7 mouse cellular contexts compared by ENCODE assay signal in genomic region chr12:84875761-84876480, GRCm38 (mm10). TPM values are rescaled to one million over a fixed set of nuclear protein-coding genes. Genes with fewer than 3 reads are reported as not detected.
DNase-seq lines count a peak whose midpoint lies in the region; ATAC-seq and TF ChIP-seq lines count a peak whose summit lies in the region.

No protein-coding gene starts in this region.

- no peak overlapping the region for H3K9ac ChIP-seq in liver, adult 2 months (ENCODE audit: low read depth, low read length)
- H3K9ac ChIP-seq in heart, postnatal 0 days (replicated peaks; ENCODE audit: low read depth, low read length): no peak overlapping the region; the same call in 1 of the 2 replicates

- ATAC-seq in heart, postnatal 0 days (ENCODE audit: insufficient read depth, low read depth): peak; percentile 9; the same call in 1 of the 2 replicates

- no peak for TF ChIP-seq EP300 in heart, postnatal 0 days (IDR thresholded peaks at IDR 0.05; ENCODE audit: low read depth)

- 4% methylated on average over 59 of the region's 59 CpGs for WGBS in liver, adult 2 months
- WGBS in heart, postnatal 0 days: under 1% methylated on average over 59 of the region's 59 CpGs

- peak overlapping the region; percentile 72 for H3K4me2 ChIP-seq in heart, postnatal 0 days (ENCODE audit: low read depth, low read length)

- no peak for TF ChIP-seq CTCF in liver, adult 2 months (IDR thresholded peaks at IDR 0.05; ENCODE audit: low read depth, low read length)
- no peak for TF ChIP-seq CTCF in heart, postnatal 0 days (IDR thresholded peaks at IDR 0.05; ENCODE audit: low read depth)

- H3K36me3 ChIP-seq in liver, adult 2 months (ENCODE audit: control insufficient read depth, insufficient read depth, low read length): no peaks in the 10 kb centered on the region
- no peaks in the 10 kb centered on the region for H3K36me3 ChIP-seq in heart, postnatal 0 days (replicated peaks; ENCODE audit: control insufficient read depth, insufficient read depth, low read length)

- H3K27me3 ChIP-seq in liver, adult 2 months (ENCODE audit: control insufficient read depth, insufficient read depth, low read length): peaks cover 12% of the 10 kb centered on the region
- peaks cover 70% of the 10 kb centered on the region for H3K27me3 ChIP-seq in heart, postnatal 0 days (ENCODE audit: control insufficient read depth, insufficient read depth, low read length)

- peak overlapping the region; percentile 38; the same call in 1 of the 2 replicates for H3K4me3 ChIP-seq in liver, adult 2 months (ENCODE audit: insufficient read depth, low read depth, low read length)
- H3K4me3 ChIP-seq in heart, postnatal 0 days (ENCODE audit: low read depth, low read length): peak overlapping the region; percentile 52

- no peak overlapping the region for H3K27ac ChIP-seq in liver, adult 2 months (replicated peaks; ENCODE audit: insufficient read depth, low read depth, low read length)
- H3K27ac ChIP-seq in heart, postnatal 0 days (ENCODE audit: low read depth): no peak overlapping the region

- peaks cover 9% of the 10 kb centered on the region for H3K4me1 ChIP-seq in liver, adult 2 months (ENCODE audit: control insufficient read depth, insufficient read depth, low read length)
- no peaks in the 10 kb centered on the region for H3K4me1 ChIP-seq in heart, postnatal 0 days (ENCODE audit: control insufficient read depth, insufficient read depth)

- DNase-seq in liver, adult 2 months (ENCODE audit: extremely low read depth, low read depth, low spot score): no peak
- no peak for DNase-seq in liver
- DNase-seq in cerebellum, adult 9-11 months: peak; percentile 68
- no peak for DNase-seq in heart, postnatal 0 days (ENCODE audit: low spot score)
- peak; percentile 30 for DNase-seq in lung, postnatal 10 days
- no peak for DNase-seq in spleen, postnatal 36 days (ENCODE audit: low spot score in 2 of 2)
- DNase-seq in layer of hippocampus, adult 18-20 months (ENCODE audit: low spot score in 2 of 2): no peak

- no peak for TF ChIP-seq POLR2A in liver, adult 2 months (IDR thresholded peaks at IDR 0.05; ENCODE audit: extremely low read depth, insufficient read depth, low read length)

- H3K9me3 ChIP-seq in heart, postnatal 0 days (replicated peaks; ENCODE audit: control insufficient read depth, low read length): no peaks in the 10 kb centered on the region

- H3K79me2 ChIP-seq in liver, adult 2 months (ENCODE audit: control insufficient read depth, insufficient read depth, low read length): no peaks in the 10 kb centered on the region

RNA-seq across cellular contexts. Expression of gene Ltbp2, which starts 0.4 kb away (rescaled TPM):
- 0.65 and 1.0 TPM in 2 replicates for total RNA-seq in liver, adult 2 months (2014; rRNA removed)
- 0.77 and 1.7 TPM in 2 replicates for polyA plus RNA-seq in liver, adult 2 months (2012; rRNA removed)
- 7.8 and 8.1 TPM in 2 replicates for total RNA-seq in heart, postnatal 0 days (2014; rRNA removed; ENCODE audit: low replicate concordance)
- 1.1 and 1.2 TPM in 2 replicates for polyA plus RNA-seq in heart, postnatal 0 days (2015; fragmentation: Nextera tagmentation; extraction: Ambion mirVana)
- under 1 TPM; 0.27 to 0.43 TPM for total RNA-seq in layer of hippocampus, adult 18-20 months (2021)

Comparison
In these comparisons a context has a peak if more than half of its experiments do, and no peak if none do; other contexts are left out.
1. DNase-seq: peak in cerebellum, adult 9-11 months (single experiment) and lung, postnatal 10 days (single experiment); none in liver, adult 2 months (single experiment), liver (single experiment), heart, postnatal 0 days (single experiment), spleen, postnatal 36 days (0 of 2) and layer of hippocampus, adult 18-20 months (0 of 2).